Mouse (Mus musculus): ENCODE measurements around the gene Cdip1. TPM values are rescaled to one million over a fixed set of nuclear protein-coding genes. Genes with fewer than 3 reads are reported as not detected.

The Cdip1 gene
- polyA plus RNA-seq, 1 experiment from 2014 or later: 97.2 TPM

DNA sequence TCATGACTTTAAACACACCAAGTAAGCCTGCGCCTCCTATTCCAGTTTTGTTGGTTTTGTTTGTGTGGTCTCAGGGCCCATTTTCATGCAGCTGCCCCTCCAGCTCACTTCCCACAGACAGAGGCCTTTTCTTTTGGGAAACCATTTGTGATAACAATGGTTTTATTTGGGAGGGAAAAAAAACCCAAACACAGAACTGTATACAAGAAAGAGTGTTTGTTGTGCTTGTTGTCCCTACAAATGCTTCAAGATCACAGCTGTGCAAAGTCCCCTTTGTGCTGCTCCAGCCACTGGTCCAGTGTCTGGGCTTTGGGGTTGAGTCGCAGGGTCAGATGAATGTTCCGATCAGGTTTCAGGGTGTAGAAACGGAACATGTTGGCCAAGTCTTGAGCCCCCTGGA lies 78.9 kb downstream of the Cdip1 start:
- Histone ChIP-seq H3K4me1 (ENCODE audit: control insufficient read depth, insufficient read depth, low read length) (no peaks in the 10 kb centered on the region), H3K27ac (ENCODE audit: low read length) (no peak overlapping the region), H3K9ac (ENCODE audit: low read depth, low read length) (no peak overlapping the region), H3K4me3 (ENCODE audit: low read length) (no peak overlapping the region), H3K4me2 (ENCODE audit: low read depth, low read length) (no peak overlapping the region), H3K9me3 (ENCODE audit: control insufficient read depth, low read length) (no peaks in the 10 kb centered on the region), H3K27me3 (replicated peaks; ENCODE audit: control insufficient read depth, insufficient read depth, low read length) (no peaks in the 10 kb centered on the region), H3K36me3 (ENCODE audit: control insufficient read depth, insufficient read depth, low read length) (peaks cover 15% of the 10 kb centered on the region; the same call in 1 of the 2 replicates)
- no peak for ATAC-seq
- 90% methylated on average over 4 of the region's 4 CpGs for WGBS

DNA sequence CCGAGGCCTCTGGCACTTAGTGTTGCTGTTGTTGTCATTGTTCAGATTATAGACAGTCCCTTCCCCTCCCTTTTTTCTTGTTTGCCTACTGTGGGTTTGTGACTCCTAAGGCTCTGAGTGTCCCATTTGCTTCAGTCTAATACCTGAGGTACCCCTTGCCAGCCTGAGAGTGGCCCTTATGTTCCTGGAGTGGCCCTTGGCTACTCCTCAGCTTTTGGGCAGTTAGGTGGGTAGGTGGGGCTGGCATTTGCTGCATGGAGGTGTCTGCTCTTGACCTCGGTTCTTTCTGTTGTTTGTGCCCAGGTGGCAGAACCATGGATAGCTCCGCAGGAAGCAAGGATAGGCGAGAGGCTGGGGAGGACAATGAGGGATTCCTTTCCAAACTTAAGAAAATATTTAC lies 84.6 kb downstream of the Cdip1 start:
- Histone ChIP-seq H3K27ac (ENCODE audit: low read length) (no peak overlapping the region), H3K9me3 (ENCODE audit: control insufficient read depth, low read length) (no peaks in the 10 kb centered on the region), H3K27me3 (replicated peaks; ENCODE audit: control insufficient read depth, insufficient read depth, low read length) (no peaks in the 10 kb centered on the region), H3K4me2 (ENCODE audit: low read depth, low read length) (no peak overlapping the region), H3K4me3 (ENCODE audit: low read length) (no peak overlapping the region), H3K36me3 (ENCODE audit: control insufficient read depth, insufficient read depth, low read length) (peaks cover 26% of the 10 kb centered on the region), H3K4me1 (ENCODE audit: control insufficient read depth, insufficient read depth, low read length) (no peaks in the 10 kb centered on the region), H3K9ac (ENCODE audit: low read depth, low read length) (no peak overlapping the region)
- WGBS: 35% methylated on average over 4 of the region's 4 CpGs
- 0 out of 2 replicates have a peak, but pooled peaks have one; percentile 26 for ATAC-seq

DNA sequence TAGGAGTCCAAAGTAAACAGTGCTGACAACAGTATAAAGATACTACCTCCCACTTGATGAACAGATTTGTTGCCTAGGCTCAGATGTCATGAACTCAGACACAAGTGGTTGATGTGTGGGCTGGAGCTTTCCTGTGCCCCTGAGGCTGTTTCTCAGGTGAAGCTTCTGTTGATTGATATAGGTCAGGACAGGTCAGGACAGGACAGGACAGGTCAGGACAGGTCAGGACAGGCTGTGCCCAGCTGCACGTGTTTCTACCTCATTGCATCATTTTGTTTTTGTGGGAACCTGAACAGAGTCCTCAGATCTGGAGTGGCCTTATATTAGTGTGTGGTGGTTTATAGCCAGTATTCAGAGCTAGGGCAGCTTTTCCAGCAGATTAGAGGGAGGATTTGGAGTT lies 87.4 kb downstream of the Cdip1 start:
- Histone ChIP-seq H3K27ac (ENCODE audit: low read length) (no peak overlapping the region), H3K4me3 (ENCODE audit: low read length) (no peak overlapping the region), H3K9me3 (ENCODE audit: control insufficient read depth, low read length) (no peaks in the 10 kb centered on the region), H3K4me1 (ENCODE audit: control insufficient read depth, insufficient read depth, low read length) (no peaks in the 10 kb centered on the region), H3K36me3 (ENCODE audit: control insufficient read depth, insufficient read depth, low read length) (peaks cover 26% of the 10 kb centered on the region), H3K4me2 (ENCODE audit: low read depth, low read length) (no peak overlapping the region), H3K27me3 (replicated peaks; ENCODE audit: control insufficient read depth, insufficient read depth, low read length) (no peaks in the 10 kb centered on the region), H3K9ac (ENCODE audit: low read depth, low read length) (no peak overlapping the region)
- ATAC-seq: no peak
- WGBS: 62% methylated on average over 1 of the region's 1 CpGs

DNA sequence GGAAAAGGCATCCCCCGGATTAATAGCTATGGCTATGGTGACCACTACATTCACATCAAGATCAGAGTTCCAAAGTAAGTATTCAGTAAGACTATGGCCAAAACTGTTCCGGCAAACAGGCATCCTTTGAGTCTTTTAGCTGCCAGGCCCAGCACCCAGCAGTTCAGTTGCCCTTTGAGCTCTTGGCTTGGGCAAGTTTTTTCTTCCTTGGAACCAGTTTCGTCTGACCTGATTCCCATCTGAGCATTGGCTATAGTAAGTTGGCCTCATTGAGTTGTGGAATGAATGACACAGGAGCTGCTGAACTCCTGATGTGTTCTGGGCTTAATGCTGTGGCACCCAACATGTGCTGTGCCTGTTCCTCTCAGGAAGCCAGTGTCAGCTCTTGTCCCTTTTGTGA lies 88.9 kb downstream of the Cdip1 start:
- ATAC-seq: no peak
- no peak overlapping the region for H3K4me3 ChIP-seq (ENCODE audit: low read length)
- H3K9me3 ChIP-seq (ENCODE audit: control insufficient read depth, low read length): no peaks in the 10 kb centered on the region
- H3K36me3 ChIP-seq (ENCODE audit: control insufficient read depth, insufficient read depth, low read length): peaks cover 26% of the 10 kb centered on the region
- whole genome bisulfite sequencing: 91% methylated on average over 3 of the region's 3 CpGs
- no peak overlapping the region for H3K4me2 ChIP-seq (ENCODE audit: low read depth, low read length)
- H3K27ac ChIP-seq (ENCODE audit: low read length): no peak overlapping the region
- H3K27me3 ChIP-seq (replicated peaks; ENCODE audit: control insufficient read depth, insufficient read depth, low read length): no peaks in the 10 kb centered on the region
- H3K4me1 ChIP-seq (ENCODE audit: control insufficient read depth, insufficient read depth, low read length): no peaks in the 10 kb centered on the region
- no peak overlapping the region for H3K9ac ChIP-seq (ENCODE audit: low read depth, low read length)

Other genes with a start within 250 kb of the Cdip1 start
- 8.0 and 8.5 TPM in 2 replicates for gene Srl, start 248.5 kb downstream of the Cdip1 start, polyA plus RNA-seq (2015; fragmentation: Nextera tagmentation; extraction: Ambion mirVana)
- gene Tfap4, start 230.4 kb downstream of the Cdip1 start, polyA plus RNA-seq (2015; fragmentation: Nextera tagmentation; extraction: Ambion mirVana): 23.0 and 26.5 TPM in 2 replicates
- gene Glis2, start 195.6 kb downstream of the Cdip1 start, polyA plus RNA-seq (2015; fragmentation: Nextera tagmentation; extraction: Ambion mirVana): 14.5 and 18.1 TPM in 2 replicates
- gene Pam16, start 165.3 kb downstream of the Cdip1 start, polyA plus RNA-seq (2015; fragmentation: Nextera tagmentation; extraction: Ambion mirVana): 79.4 and 86.8 TPM in 2 replicates
- 13.5 and 13.6 TPM in 2 replicates for gene Vasn, start 150.4 kb downstream of the Cdip1 start, polyA plus RNA-seq (2015; fragmentation: Nextera tagmentation; extraction: Ambion mirVana)
- gene Dnaja3, start 150.3 kb downstream of the Cdip1 start, polyA plus RNA-seq (2015; fragmentation: Nextera tagmentation; extraction: Ambion mirVana): 90.5 and 92.5 TPM in 2 replicates
- 29.2 and 30.5 TPM in 2 replicates for gene Coro7, start 110.5 kb downstream of the Cdip1 start, polyA plus RNA-seq (2015; fragmentation: Nextera tagmentation; extraction: Ambion mirVana)
- 35.3 and 45.9 TPM in 2 replicates for gene Nmral1, start 70.9 kb downstream of the Cdip1 start, polyA plus RNA-seq (2015; fragmentation: Nextera tagmentation; extraction: Ambion mirVana)
- gene Hmox2, start 63.9 kb downstream of the Cdip1 start, polyA plus RNA-seq (2015; fragmentation: Nextera tagmentation; extraction: Ambion mirVana): 87.5 and 88.7 TPM in 2 replicates
- gene 4930562C15Rik, start 45.1 kb upstream of the Cdip1 start, polyA plus RNA-seq (2015; fragmentation: Nextera tagmentation; extraction: Ambion mirVana): 0.09 and 0.22 TPM in 2 replicates
- 33.7 and 35.5 TPM in 2 replicates for gene Ubald1, start 90.0 kb upstream of the Cdip1 start, polyA plus RNA-seq (2015; fragmentation: Nextera tagmentation; extraction: Ambion mirVana)
- gene Mgrn1, start 96.0 kb upstream of the Cdip1 start, polyA plus RNA-seq (2015; fragmentation: Nextera tagmentation; extraction: Ambion mirVana): 82.7 and 84.6 TPM in 2 replicates
- 144 TPM in 2 replicates for gene Nudt16l1, start 148.5 kb upstream of the Cdip1 start, polyA plus RNA-seq (2015; fragmentation: Nextera tagmentation; extraction: Ambion mirVana)
- 39.7 and 41.3 TPM in 2 replicates for gene Anks3, start 173.9 kb upstream of the Cdip1 start, polyA plus RNA-seq (2015; fragmentation: Nextera tagmentation; extraction: Ambion mirVana)
- 0.11 TPM in 1 of 2 replicates, not detected in the other for gene Sept12, start 207.6 kb upstream of the Cdip1 start, polyA plus RNA-seq (2015; fragmentation: Nextera tagmentation; extraction: Ambion mirVana)
- gene Smim22, start 217.0 kb upstream of the Cdip1 start, polyA plus RNA-seq (2015; fragmentation: Nextera tagmentation; extraction: Ambion mirVana): 133 and 146 TPM in 2 replicates
- gene Rogdi, start 223.3 kb upstream of the Cdip1 start, polyA plus RNA-seq (2015; fragmentation: Nextera tagmentation; extraction: Ambion mirVana): 51.6 TPM in 2 replicates

Measured in intestine, embryonic 16.5 days (tissue).